Mouse (Mus musculus): Measurements from ENCODE around the gene Tspoap1.

GRCm38 (mm10) chr11:87757001-87757954 lies 3.1 kb upstream of the Tspoap1 start:
- TF ChIP-seq CTCF (IDR thresholded peaks at IDR 0.05; ENCODE audit: extremely low read depth, insufficient read length, insufficient replicate concordance, low read depth, low read length): no peak
- TF ChIP-seq POLR2A (IDR thresholded peaks at IDR 0.05; ENCODE audit: low read depth, low read length): no peak

All from small intestine, adult 2 months (tissue).